Mouse (Mus musculus): ENCODE measurements around the gene Pip4p1. TPM values are rescaled to one million over a fixed set of nuclear protein-coding genes. Genes with fewer than 3 reads are reported as not detected.
"Not testable (repeated sequence)": the region's sequence is repeated elsewhere in the genome, so short reads cannot be mapped to it uniquely, and the experiment has no call there.

Pip4p1 gene
- total and polyA plus RNA-seq, 3 experiments, result 32.7 to 99.9 (median 45.6) TPM

GRCm38 (mm10) chr14:50904828-50905129 is 25.9 kb downstream of the Pip4p1 start:
- DNase-seq (ENCODE audit: low spot score) (no peak), ATAC-seq (ENCODE audit: extremely low read depth, insufficient number of reproducible peaks, low FRiP score, poor library complexity, severe bottlenecking) (no peak)
- H3K4me3 ChIP-seq (ENCODE audit: low read depth, low read length), result no peak overlapping the region
- peaks cover 12% of the 10 kb centered on the region for H3K36me3 ChIP-seq (replicated peaks)
- peaks cover 6% of the 10 kb centered on the region; the same call in 1 of the 2 replicates for H3K9me3 ChIP-seq (replicated peaks)
- 0 out of 2 replicates have a peak, but pooled peaks cover 3% of the 10 kb centered on the region for H3K27me3 ChIP-seq (ENCODE audit: insufficient read depth, low read length)
- no peaks in the 10 kb centered on the region for H3K4me1 ChIP-seq (ENCODE audit: insufficient read depth, low read depth, low read length)
- TF ChIP-seq POLR2AphosphoS5 (IDR thresholded peaks at IDR 0.05; ENCODE audit: insufficient replicate concordance, low read depth, low read length) (no peak), GATA1 (IDR thresholded peaks at IDR 0.05; ENCODE audit: borderline replicate concordance, low read length) (no peak), TAL1 (conservative IDR thresholded peaks at IDR 0.05; ENCODE audit: low read depth, low read length) (no peak), CTCF (IDR thresholded peaks at IDR 0.05; ENCODE audit: low read depth, low read length) (no peak), GATA2 (IDR thresholded peaks at IDR 0.05; ENCODE audit: borderline replicate concordance, low read depth, low read length) (no peak)

DNA sequence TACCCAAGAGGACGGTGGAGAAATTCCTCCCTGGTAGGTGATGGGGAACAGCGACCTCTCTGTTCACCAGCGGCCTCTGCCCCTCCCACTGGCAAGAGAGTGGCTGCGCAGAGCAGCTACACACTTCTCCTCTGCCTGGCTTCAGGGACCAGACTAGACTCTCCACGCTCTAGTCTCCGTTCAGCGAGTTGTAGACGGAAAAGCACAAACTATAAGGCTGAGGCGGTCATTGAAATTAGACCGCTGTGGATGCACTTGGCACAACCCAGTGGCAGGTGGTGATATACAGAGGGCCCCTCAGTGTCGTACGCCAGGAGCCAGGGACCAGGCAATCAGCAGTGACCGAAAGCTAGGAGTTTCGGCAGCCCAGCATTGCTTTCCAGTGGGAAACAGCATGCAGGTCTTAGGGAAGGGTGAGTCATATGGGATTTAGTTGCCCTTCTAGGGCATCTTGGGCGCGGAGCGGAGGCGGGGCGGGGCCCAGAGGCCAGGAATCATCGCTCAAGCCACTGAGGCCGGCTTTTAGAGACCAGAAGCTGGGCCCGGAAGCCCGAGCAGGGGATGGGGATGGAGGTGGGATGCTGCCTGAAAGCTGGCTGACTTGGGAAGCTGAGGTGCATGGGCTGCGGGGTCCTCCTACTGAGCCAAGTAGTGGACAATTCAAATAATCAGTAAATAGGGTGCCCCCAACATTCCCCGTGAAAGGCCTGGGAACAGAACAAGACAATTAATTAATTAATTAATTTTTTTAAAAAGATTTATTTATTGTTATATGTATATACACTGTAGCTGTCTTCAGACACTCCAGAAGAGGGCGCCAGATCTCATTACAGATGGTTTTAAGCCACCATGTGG is 26.5 kb downstream of the Pip4p1 start:
- Histone ChIP-seq H3K9me3 (replicated peaks) (peaks cover 6% of the 10 kb centered on the region; the same call in 1 of the 2 replicates), H3K4me3 (ENCODE audit: low read depth, low read length) (no peak overlapping the region), H3K36me3 (replicated peaks) (peaks cover 9% of the 10 kb centered on the region), H3K4me1 (ENCODE audit: insufficient read depth, low read depth, low read length) (no peaks in the 10 kb centered on the region), H3K27me3 (ENCODE audit: insufficient read depth, low read length) (0 out of 2 replicates have a peak, but pooled peaks cover 3% of the 10 kb centered on the region)
- DNase-seq (ENCODE audit: low spot score), result no peak
- TF ChIP-seq CTCF (IDR thresholded peaks at IDR 0.05; ENCODE audit: low read depth, low read length) (no peak), TAL1 (conservative IDR thresholded peaks at IDR 0.05; ENCODE audit: low read depth, low read length) (no peak), GATA1 (IDR thresholded peaks at IDR 0.05; ENCODE audit: borderline replicate concordance, low read length) (no peak), POLR2AphosphoS5 (IDR thresholded peaks at IDR 0.05; ENCODE audit: insufficient replicate concordance, low read depth, low read length) (no peak), GATA2 (IDR thresholded peaks at IDR 0.05; ENCODE audit: borderline replicate concordance, low read depth, low read length) (no peak)
- no peak for ATAC-seq (ENCODE audit: extremely low read depth, insufficient number of reproducible peaks, low FRiP score, poor library complexity, severe bottlenecking)

DNA sequence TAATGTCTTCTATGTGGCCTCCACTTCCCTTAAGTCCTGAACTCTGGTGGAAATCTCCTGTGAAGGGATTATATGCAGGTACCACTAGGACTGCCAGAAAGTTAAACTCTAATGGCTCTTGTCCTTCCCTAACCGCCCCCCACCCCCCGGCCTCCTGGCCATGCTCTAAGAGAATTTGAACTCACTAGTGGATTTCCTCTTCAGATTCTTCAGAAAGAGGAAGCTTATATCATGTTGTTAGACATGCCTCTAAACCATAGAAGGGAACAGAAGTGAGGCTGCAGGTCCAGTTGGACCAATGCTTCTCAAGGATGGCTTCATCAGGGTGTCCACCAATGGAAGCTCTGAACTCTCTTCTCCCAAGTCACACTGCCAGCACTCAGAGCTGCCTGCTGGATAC is 32.7 kb downstream of the Pip4p1 start:
- not testable (repeated sequence) for H3K4me3 ChIP-seq (ENCODE audit: low read depth, low read length); H3K36me3 ChIP-seq (replicated peaks); ATAC-seq (ENCODE audit: extremely low read depth, insufficient number of reproducible peaks, low FRiP score, poor library complexity, severe bottlenecking); DNase-seq (ENCODE audit: low spot score); H3K4me1 ChIP-seq (ENCODE audit: insufficient read depth, low read depth, low read length); H3K9me3 ChIP-seq (replicated peaks)
- peaks cover 21% of the 10 kb centered on the region for H3K27me3 ChIP-seq (ENCODE audit: insufficient read depth, low read length)

DNA sequence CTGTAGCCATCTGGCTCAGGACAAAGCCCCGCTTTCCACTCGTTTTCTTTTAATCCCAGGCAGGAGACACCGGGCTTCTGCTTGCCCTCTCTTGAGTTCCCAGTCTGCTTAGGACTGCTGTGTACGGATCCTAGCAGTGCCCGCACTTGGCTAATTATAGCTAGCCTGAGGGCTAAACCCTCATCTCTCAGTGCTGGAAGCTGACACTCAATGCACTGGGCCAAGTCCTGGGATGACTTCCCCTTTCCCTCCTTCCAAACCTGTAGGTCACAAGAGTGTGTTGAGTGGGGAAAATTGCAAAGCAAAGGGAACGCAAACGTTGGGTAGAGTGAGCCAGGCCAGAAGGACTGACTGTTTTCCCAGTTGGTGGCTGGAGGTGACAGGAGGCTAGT is 33.3 kb downstream of the Pip4p1 start, which contains the start of gene Klhl33:
Gene Klhl33 (minus strand): TSS at position 134 of the 392 bp plus-strand sequence.
- no peak within 1 kb of the TSS for H3K4me3 ChIP-seq (ENCODE audit: low read depth, low read length)
- DNase-seq (ENCODE audit: low spot score), result no peak
- H3K9me3 ChIP-seq (replicated peaks), result peaks cover 6% of the 10 kb centered on the region; the same call in 1 of the 2 replicates
- no peaks in the 10 kb centered on the region for H3K36me3 ChIP-seq (replicated peaks)
- H3K27me3 ChIP-seq (ENCODE audit: insufficient read depth, low read length), result peaks cover 27% of the 10 kb centered on the region
- no peaks in the 10 kb centered on the region for H3K4me1 ChIP-seq (ENCODE audit: insufficient read depth, low read depth, low read length)
- no peak for TF ChIP-seq CTCF (IDR thresholded peaks at IDR 0.05; ENCODE audit: low read depth, low read length)
- TF ChIP-seq GATA2 (IDR thresholded peaks at IDR 0.05; ENCODE audit: borderline replicate concordance, low read depth, low read length), result no peak
- TF ChIP-seq POLR2AphosphoS5 (IDR thresholded peaks at IDR 0.05; ENCODE audit: insufficient replicate concordance, low read depth, low read length), result no peak
- no peak for TF ChIP-seq GATA1 (IDR thresholded peaks at IDR 0.05; ENCODE audit: borderline replicate concordance, low read length)
- TF ChIP-seq TAL1 (conservative IDR thresholded peaks at IDR 0.05; ENCODE audit: low read depth, low read length), result no peak
- no peak for ATAC-seq (ENCODE audit: extremely low read depth, insufficient number of reproducible peaks, low FRiP score, poor library complexity, severe bottlenecking)

- Histone ChIP-seq H3K9me3 (replicated peaks) (peaks cover 6% of the 10 kb centered on the region; the same call in 1 of the 2 replicates), H3K4me3 (ENCODE audit: low read depth, low read length) (no peak overlapping the region), H3K36me3 (replicated peaks) (no peaks in the 10 kb centered on the region), H3K27me3 (ENCODE audit: insufficient read depth, low read length) (peaks cover 29% of the 10 kb centered on the region), H3K4me1 (ENCODE audit: insufficient read depth, low read depth, low read length) (no peaks in the 10 kb centered on the region)
- no peak for ATAC-seq (ENCODE audit: extremely low read depth, insufficient number of reproducible peaks, low FRiP score, poor library complexity, severe bottlenecking)
- DNase-seq (ENCODE audit: low spot score), result no peak
- no peak for TF ChIP-seq CTCF (IDR thresholded peaks at IDR 0.05; ENCODE audit: low read depth, low read length)
- no peak for TF ChIP-seq GATA2 (IDR thresholded peaks at IDR 0.05; ENCODE audit: borderline replicate concordance, low read depth, low read length)
- TF ChIP-seq POLR2AphosphoS5 (IDR thresholded peaks at IDR 0.05; ENCODE audit: insufficient replicate concordance, low read depth, low read length), result no peak
- TF ChIP-seq GATA1 (IDR thresholded peaks at IDR 0.05; ENCODE audit: borderline replicate concordance, low read length), result no peak
- TF ChIP-seq TAL1 (conservative IDR thresholded peaks at IDR 0.05; ENCODE audit: low read depth, low read length), result no peak
Observed at GRCm38 (mm10) chr14:50896747-50897373, 33.8 kb downstream of the Pip4p1 start.

DNA sequence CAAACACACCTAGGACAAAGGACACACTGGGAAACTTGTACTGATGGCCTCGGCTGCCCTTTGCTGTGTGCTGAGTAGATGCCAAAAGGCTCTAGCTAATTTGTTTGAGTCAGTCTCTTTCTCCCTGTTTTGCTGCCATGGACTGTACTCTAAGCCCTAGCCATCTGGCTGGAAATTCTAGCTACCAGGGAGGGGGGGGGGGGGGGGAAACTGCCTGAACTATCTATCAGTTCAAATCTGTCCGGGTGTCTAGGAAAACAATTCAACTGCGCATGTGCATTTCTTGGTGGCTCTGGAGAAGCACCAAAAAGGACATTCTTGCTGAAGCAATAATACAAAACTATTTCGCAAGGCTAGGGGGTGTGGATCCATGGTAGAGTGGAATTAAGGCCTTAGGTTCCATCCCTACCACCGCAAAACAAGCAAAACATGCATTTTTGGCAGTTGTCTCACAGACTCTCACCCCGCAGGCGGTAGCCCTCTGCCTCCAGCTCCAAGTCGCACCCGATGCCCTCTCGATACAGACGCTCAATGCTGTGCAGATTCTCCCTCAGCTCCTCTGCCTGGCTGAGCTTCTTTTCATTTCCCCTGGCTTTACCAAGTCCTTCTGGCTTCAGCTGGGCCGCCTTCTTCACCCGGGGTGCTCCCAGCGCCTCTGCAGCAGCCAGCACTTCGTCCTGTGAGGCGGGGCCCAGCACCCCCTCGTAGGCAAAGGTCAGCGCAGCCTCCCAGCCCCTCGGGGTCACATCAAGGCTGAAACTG is 34.5 kb downstream of the Pip4p1 start:
- TF ChIP-seq TAL1 (conservative IDR thresholded peaks at IDR 0.05; ENCODE audit: low read depth, low read length), result no peak
- TF ChIP-seq POLR2AphosphoS5 (IDR thresholded peaks at IDR 0.05; ENCODE audit: insufficient replicate concordance, low read depth, low read length), result no peak
- TF ChIP-seq GATA2 (IDR thresholded peaks at IDR 0.05; ENCODE audit: borderline replicate concordance, low read depth, low read length), result no peak
- TF ChIP-seq GATA1 (IDR thresholded peaks at IDR 0.05; ENCODE audit: borderline replicate concordance, low read length), result no peak
- no peak for TF ChIP-seq CTCF (IDR thresholded peaks at IDR 0.05; ENCODE audit: low read depth, low read length)
- ATAC-seq (ENCODE audit: extremely low read depth, insufficient number of reproducible peaks, low FRiP score, poor library complexity, severe bottlenecking), result no peak
- no peak overlapping the region for H3K4me3 ChIP-seq (ENCODE audit: low read depth, low read length)

More for the DNA sequence above, 34.5 kb downstream of the Pip4p1 start:
- no peak for DNase-seq (ENCODE audit: low spot score)
- Histone ChIP-seq H3K4me1 (ENCODE audit: insufficient read depth, low read depth, low read length) (peaks cover 2% of the 10 kb centered on the region; the same call in 1 of the 2 replicates), H3K36me3 (replicated peaks) (no peaks in the 10 kb centered on the region), H3K27me3 (ENCODE audit: insufficient read depth, low read length) (peaks cover 32% of the 10 kb centered on the region), H3K9me3 (replicated peaks) (peaks cover 6% of the 10 kb centered on the region; the same call in 1 of the 2 replicates)
